Mouse (Mus musculus): ENCODE data around the gene Rnf26. TPM values are rescaled to one million over a fixed set of nuclear protein-coding genes. Genes with fewer than 3 reads are reported as not detected.

Rnf26 gene
- polyA plus RNA-seq, 1 experiment from 2014 or later, result 75.7 TPM

DNA sequence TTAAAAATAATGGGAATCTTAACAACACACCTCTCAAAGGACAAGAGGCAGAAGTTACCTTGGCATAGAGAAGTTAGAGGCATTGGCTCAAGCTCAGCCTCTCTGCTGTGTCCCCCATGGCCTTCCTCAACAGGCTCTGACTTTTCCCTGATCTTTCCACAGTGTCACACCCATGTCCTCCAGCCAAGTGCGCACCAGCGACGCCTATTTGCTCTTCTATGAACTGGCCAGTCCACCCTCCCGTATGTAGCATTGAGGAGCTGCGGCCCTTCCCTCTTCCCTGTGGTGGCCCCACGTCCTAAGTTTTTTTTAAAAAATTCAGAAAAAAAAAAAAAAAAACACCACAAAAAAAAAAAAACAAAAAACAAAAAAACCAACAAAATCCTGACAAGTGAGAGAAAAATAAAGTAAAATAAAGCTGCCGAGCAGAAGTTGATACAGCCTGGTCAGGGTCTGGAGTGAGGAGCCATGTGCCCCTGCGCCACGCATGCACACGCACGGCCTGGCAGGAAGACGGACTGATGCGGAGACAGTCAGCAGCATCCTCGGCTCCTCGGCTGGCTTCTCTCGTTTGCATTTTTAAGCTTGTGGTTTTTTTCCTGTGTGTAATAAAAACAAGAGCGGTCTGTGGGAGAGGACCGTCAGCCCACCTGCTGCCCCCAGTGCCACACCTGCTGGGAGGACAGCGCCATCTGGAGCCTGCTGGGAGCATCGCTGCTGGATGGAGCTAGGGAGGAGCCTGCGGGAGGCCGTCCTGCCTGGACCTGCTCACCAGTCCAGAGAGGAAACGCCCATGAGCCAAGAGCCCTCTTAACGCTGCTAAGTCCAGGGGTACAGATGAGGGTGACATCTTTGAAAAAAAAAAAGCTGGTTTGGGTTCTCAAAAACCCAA lies 19.5 kb downstream of the Rnf26 start:
- no peak overlapping the region for H3K9ac ChIP-seq (ENCODE audit: low read length)
- ATAC-seq (replicated peaks; ENCODE audit: low FRiP score, low TSS enrichment, low read depth), result peak; percentile 41
- H3K9me3 ChIP-seq (ENCODE audit: control insufficient read depth, low read length), result no peaks in the 10 kb centered on the region
- H3K4me1 ChIP-seq (replicated peaks; ENCODE audit: control insufficient read depth, insufficient read depth, low read length), result peaks cover 5% of the 10 kb centered on the region; the same call in 1 of the 2 replicates
- H3K4me2 ChIP-seq (ENCODE audit: low read length), result no peak overlapping the region
- no peak overlapping the region for H3K27ac ChIP-seq (ENCODE audit: low read depth)
- peak; percentile 85 for DNase-seq (ENCODE audit: low spot score)
- H3K36me3 ChIP-seq (ENCODE audit: control insufficient read depth, insufficient read depth, low read length), result peaks cover 27% of the 10 kb centered on the region
- 40% methylated on average over 24 of the region's 24 CpGs for WGBS
- H3K27me3 ChIP-seq (replicated peaks; ENCODE audit: control insufficient read depth, insufficient read depth, low read length), result no peaks in the 10 kb centered on the region
- H3K4me3 ChIP-seq (ENCODE audit: low read depth, low read length), result no peak overlapping the region

GRCm38 (mm10) chr9:44088877-44089608 lies 24.3 kb downstream of the Rnf26 start:
- Histone ChIP-seq H3K36me3 (ENCODE audit: control insufficient read depth, insufficient read depth, low read length) (peaks cover 18% of the 10 kb centered on the region), H3K4me2 (ENCODE audit: low read length) (no peak overlapping the region), H3K27ac (ENCODE audit: low read depth) (no peak overlapping the region), H3K9ac (ENCODE audit: low read length) (no peak overlapping the region), H3K9me3 (ENCODE audit: control insufficient read depth, low read length) (no peaks in the 10 kb centered on the region), H3K4me3 (ENCODE audit: low read depth, low read length) (no peak overlapping the region), H3K4me1 (replicated peaks; ENCODE audit: control insufficient read depth, insufficient read depth, low read length) (peaks cover 22% of the 10 kb centered on the region), H3K27me3 (replicated peaks; ENCODE audit: control insufficient read depth, insufficient read depth, low read length) (0 out of 2 replicates have a peak, but pooled peaks cover 9% of the 10 kb centered on the region)
- DNase-seq (ENCODE audit: low spot score) (no peak), ATAC-seq (replicated peaks; ENCODE audit: low FRiP score, low TSS enrichment, low read depth) (no peak)
- WGBS, result 58% methylated on average over 12 of the region's 12 CpGs

- no peak overlapping the region for H3K9ac ChIP-seq (ENCODE audit: low read length)
- peaks cover 31% of the 10 kb centered on the region for H3K4me1 ChIP-seq (replicated peaks; ENCODE audit: control insufficient read depth, insufficient read depth, low read length)
- H3K9me3 ChIP-seq (ENCODE audit: control insufficient read depth, low read length), result no peaks in the 10 kb centered on the region
- DNase-seq (ENCODE audit: low spot score) (no peak), ATAC-seq (replicated peaks; ENCODE audit: low FRiP score, low TSS enrichment, low read depth) (no peak)
- H3K4me3 ChIP-seq (ENCODE audit: low read depth, low read length), result no peak overlapping the region
- WGBS, result 8% methylated on average over 15 of the region's 15 CpGs
- H3K27ac ChIP-seq (ENCODE audit: low read depth), result no peak overlapping the region
- H3K36me3 ChIP-seq (ENCODE audit: control insufficient read depth, insufficient read depth, low read length), result peaks cover 15% of the 10 kb centered on the region
- H3K4me2 ChIP-seq (ENCODE audit: low read length), result peak overlapping the region; percentile 14; the same call in 1 of the 2 replicates
- 0 out of 2 replicates have a peak, but pooled peaks cover 9% of the 10 kb centered on the region for H3K27me3 ChIP-seq (replicated peaks; ENCODE audit: control insufficient read depth, insufficient read depth, low read length)
Observed at GRCm38 (mm10) chr9:44087761-44088455, 25.4 kb downstream of the Rnf26 start.

DNA sequence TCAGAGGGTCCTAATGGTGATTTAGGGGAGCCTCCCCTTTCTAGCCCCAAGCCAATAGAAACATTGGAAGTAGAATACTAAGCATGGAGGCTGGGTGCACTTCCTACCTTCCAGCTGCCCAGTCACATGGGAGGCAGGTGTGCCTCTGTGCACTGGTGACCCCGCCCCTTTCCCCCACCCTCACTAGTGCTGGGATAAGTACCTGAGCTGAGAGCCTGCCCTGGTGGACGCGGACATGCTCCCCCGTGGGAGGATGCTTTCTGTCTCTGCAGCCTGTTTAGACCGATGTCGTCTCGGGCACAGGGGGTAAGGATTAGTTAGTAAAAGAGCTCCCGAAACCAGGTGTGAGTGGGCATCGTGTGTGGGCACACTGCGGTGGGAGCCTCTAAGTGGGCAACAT lies 26.4 kb downstream of the Rnf26 start:
- H3K4me1 ChIP-seq (replicated peaks; ENCODE audit: control insufficient read depth, insufficient read depth, low read length), result peaks cover 31% of the 10 kb centered on the region
- 51% methylated on average over 10 of the region's 10 CpGs for WGBS
- ATAC-seq (replicated peaks; ENCODE audit: low FRiP score, low TSS enrichment, low read depth) (no peak), DNase-seq (ENCODE audit: low spot score) (no peak)
- no peak overlapping the region for H3K27ac ChIP-seq (ENCODE audit: low read depth)
- H3K4me3 ChIP-seq (ENCODE audit: low read depth, low read length), result no peak overlapping the region
- peaks cover 9% of the 10 kb centered on the region for H3K36me3 ChIP-seq (ENCODE audit: control insufficient read depth, insufficient read depth, low read length)
- 0 out of 2 replicates have a peak, but pooled peaks cover 9% of the 10 kb centered on the region for H3K27me3 ChIP-seq (replicated peaks; ENCODE audit: control insufficient read depth, insufficient read depth, low read length)
- H3K9me3 ChIP-seq (ENCODE audit: control insufficient read depth, low read length), result no peaks in the 10 kb centered on the region
- no peak overlapping the region for H3K4me2 ChIP-seq (ENCODE audit: low read length)
- no peak overlapping the region for H3K9ac ChIP-seq (ENCODE audit: low read length)

DNA sequence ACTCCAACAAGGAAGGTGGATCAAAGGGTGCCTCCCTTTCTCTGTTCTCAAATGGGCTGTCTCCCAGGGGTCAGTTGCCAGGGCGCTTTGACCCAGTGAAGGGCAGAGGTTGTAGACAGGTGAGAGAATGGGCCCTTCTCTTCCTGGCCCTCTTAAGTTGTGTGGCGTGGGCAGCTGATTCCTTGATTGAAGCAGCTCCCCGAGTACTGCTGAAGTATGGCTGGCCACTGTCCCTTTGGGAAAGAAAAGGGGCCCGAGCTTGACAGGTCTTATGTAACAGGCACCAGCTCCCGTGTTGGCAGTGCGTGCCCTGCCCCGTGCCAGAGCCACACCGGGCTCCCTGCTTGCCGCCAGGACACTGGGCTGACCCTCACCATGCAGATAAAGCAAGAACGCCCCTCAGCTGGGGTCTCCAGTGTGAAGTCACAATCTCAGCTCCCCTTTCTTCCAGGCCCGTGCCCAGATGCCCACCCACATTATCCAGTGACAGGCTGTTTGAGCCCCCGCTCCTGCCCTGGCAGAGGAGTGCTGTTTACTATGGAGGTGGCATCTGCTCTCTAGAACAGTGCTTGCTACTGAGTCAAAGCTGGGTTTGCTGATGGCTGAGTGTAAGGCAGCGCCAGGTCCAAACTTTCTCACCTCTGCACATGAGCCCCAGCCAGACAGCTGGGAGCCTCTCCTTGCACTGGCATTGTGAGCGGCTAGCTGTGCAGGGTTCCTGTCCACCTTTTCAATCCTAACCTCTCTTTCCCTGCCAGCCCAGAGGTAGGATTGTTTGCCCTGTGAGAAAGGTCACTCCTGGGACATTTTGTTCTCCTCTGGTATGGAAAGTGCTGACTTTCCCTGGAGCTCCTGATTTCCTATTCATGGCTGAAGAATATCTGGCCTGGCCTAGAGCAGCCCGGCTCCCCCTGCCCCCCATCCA lies 27.3 kb downstream of the Rnf26 start:
- WGBS, result 69% methylated on average over 15 of the region's 15 CpGs
- no peak overlapping the region for H3K27ac ChIP-seq (ENCODE audit: low read depth)
- no peak overlapping the region for H3K4me2 ChIP-seq (ENCODE audit: low read length)
- H3K4me1 ChIP-seq (replicated peaks; ENCODE audit: control insufficient read depth, insufficient read depth, low read length), result peaks cover 31% of the 10 kb centered on the region
- no peaks in the 10 kb centered on the region; the same call in 1 of the 2 replicates for H3K36me3 ChIP-seq (ENCODE audit: control insufficient read depth, insufficient read depth, low read length)
- DNase-seq (ENCODE audit: low spot score), result no peak
- no peak for ATAC-seq (replicated peaks; ENCODE audit: low FRiP score, low TSS enrichment, low read depth)
- no peak overlapping the region for H3K4me3 ChIP-seq (ENCODE audit: low read depth, low read length)
- H3K27me3 ChIP-seq (replicated peaks; ENCODE audit: control insufficient read depth, insufficient read depth, low read length), result 0 out of 2 replicates have a peak, but pooled peaks cover 9% of the 10 kb centered on the region
- H3K9me3 ChIP-seq (ENCODE audit: control insufficient read depth, low read length), result no peaks in the 10 kb centered on the region
- no peak overlapping the region for H3K9ac ChIP-seq (ENCODE audit: low read length)

DNA sequence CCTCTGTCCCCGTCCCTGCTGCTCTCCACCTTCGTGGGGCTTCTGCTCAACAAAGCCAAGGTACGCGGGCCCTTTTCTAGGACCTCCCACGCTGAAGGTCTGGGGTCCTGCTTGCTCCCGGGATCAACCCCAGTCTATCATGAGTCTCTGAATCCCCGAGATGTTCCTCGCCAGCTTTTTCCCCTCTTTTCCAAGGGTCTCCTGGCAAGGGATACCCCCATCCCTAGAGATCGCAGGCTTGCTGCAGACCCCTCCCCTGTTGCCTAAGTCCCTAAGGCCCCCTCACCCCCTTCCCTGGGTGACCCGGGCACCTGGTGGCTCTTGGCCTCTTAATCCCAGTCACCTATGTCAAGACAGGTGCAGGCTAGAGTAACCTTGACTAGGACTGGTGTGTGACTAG lies 28.0 kb downstream of the Rnf26 start:
- Histone ChIP-seq H3K27ac (ENCODE audit: low read depth) (no peak overlapping the region), H3K36me3 (ENCODE audit: control insufficient read depth, insufficient read depth, low read length) (no peaks in the 10 kb centered on the region), H3K4me3 (ENCODE audit: low read depth, low read length) (peak overlapping the region; percentile 54), H3K4me2 (ENCODE audit: low read length) (peak overlapping the region; percentile 99), H3K9ac (ENCODE audit: low read length) (peak overlapping the region; percentile 74), H3K9me3 (ENCODE audit: control insufficient read depth, low read length) (no peaks in the 10 kb centered on the region), H3K4me1 (replicated peaks; ENCODE audit: control insufficient read depth, insufficient read depth, low read length) (peaks cover 31% of the 10 kb centered on the region), H3K27me3 (replicated peaks; ENCODE audit: control insufficient read depth, insufficient read depth, low read length) (0 out of 2 replicates have a peak, but pooled peaks cover 9% of the 10 kb centered on the region)
- WGBS, result 5% methylated on average over 10 of the region's 10 CpGs
- DNase-seq (ENCODE audit: low spot score), result no peak
- no peak for ATAC-seq (replicated peaks; ENCODE audit: low FRiP score, low TSS enrichment, low read depth)

- no peak overlapping the region for H3K27ac ChIP-seq (ENCODE audit: low read depth)
- H3K4me2 ChIP-seq (ENCODE audit: low read length), result peak overlapping the region; percentile 99
- ATAC-seq (replicated peaks; ENCODE audit: low FRiP score, low TSS enrichment, low read depth), result peak; percentile 63
- H3K36me3 ChIP-seq (ENCODE audit: control insufficient read depth, insufficient read depth, low read length), result no peaks in the 10 kb centered on the region
- H3K27me3 ChIP-seq (replicated peaks; ENCODE audit: control insufficient read depth, insufficient read depth, low read length), result 0 out of 2 replicates have a peak, but pooled peaks cover 9% of the 10 kb centered on the region
- peak overlapping the region; percentile 54 for H3K4me3 ChIP-seq (ENCODE audit: low read depth, low read length)
- peaks cover 31% of the 10 kb centered on the region for H3K4me1 ChIP-seq (replicated peaks; ENCODE audit: control insufficient read depth, insufficient read depth, low read length)
- DNase-seq (ENCODE audit: low spot score), result peak; percentile 94
- under 1% methylated on average over 55 of the region's 62 CpGs for WGBS
- H3K9me3 ChIP-seq (ENCODE audit: control insufficient read depth, low read length), result no peaks in the 10 kb centered on the region
- H3K9ac ChIP-seq (ENCODE audit: low read length), result peak overlapping the region; percentile 74
Observed at GRCm38 (mm10) chr9:44084659-44085229, 28.6 kb downstream of the Rnf26 start.
